Mouse (Mus musculus) left cerebral cortex, postnatal 14 days (tissue): ENCODE results near the gene Gm5662. TPM values are rescaled to one million over a fixed set of nuclear protein-coding genes. Genes with fewer than 3 reads are reported as not detected.
"Not testable (repeated sequence)": the region's sequence is repeated elsewhere in the genome, so short reads cannot be mapped to it uniquely, and the experiment has no call there.

Experiments used
- DNase-seq, 2 experiments: peaks; one replicate each; pipeline ENCODE4 v3.0.0; 2021 to 2022; ENCODE audit warnings: low spot score in 2 of 2, mixed read lengths in 1 of 2
- intact Hi-C: fragments of 180-260 bp; cut with DNase I; formaldehyde crosslinking; loops from one replicate; pipeline ENCODE4 v1.15.1; 2025
- long read RNA-seq, 2 experiments: library from polyadenylated mRNA; stranded (forward); transcript quantifications; one replicate each; pipeline ENCODE4 v2.0.0; 2021
- total RNA-seq, 2 experiments: library from RNA; stranded (reverse); gene quantifications; 2 replicates each; pipeline ENCODE4 v1.2.3; 2021

The Gm5662 gene
- not detected for total RNA-seq
- long read RNA-seq, experiment 1, result 0 reads
- long read RNA-seq, experiment 2, result 0 reads

- DNase-seq, intact Hi-C loops: not testable (repeated sequence)
These were observed at the start of gene Gm5662 for GRCm38 (mm10) chr12:88274400-88274799. Gene Gm5662, minus strand, starts transcription at chr12:88274500.

- intact Hi-C loops, result not testable (repeated sequence)
These were observed 49.6 kb upstream of the Gm5662 start, which contains the start of gene Gm5039 for GRCm38 (mm10) chr12:88323926-88324325. Gene Gm5039, minus strand, starts transcription at chr12:88324026.

DNA sequence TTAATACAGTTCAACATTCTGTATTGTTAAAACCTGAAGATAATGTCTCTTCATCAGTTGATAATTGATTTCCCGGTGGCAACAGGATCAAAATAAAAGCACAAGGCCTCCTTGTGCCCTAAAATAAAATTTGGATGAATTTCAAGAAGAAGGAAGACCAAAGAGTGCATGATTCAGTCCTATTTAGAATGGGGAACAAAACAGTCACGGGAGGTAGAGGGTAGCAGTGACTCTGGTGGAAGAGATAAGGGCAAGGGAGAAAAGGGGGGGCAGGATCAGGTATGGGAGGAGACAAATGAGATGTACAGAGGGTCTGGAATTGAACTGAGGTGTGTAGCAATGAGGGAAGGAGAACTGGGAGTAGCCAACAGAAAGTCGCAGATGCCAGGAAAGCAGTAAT is 40.3 kb upstream of the Gm5662 start:
- no peak for DNase-seq
- intact Hi-C loops, result no loop called here

More at GRCm38 (mm10) chr12:88323926-88324325, 49.6 kb upstream of the Gm5662 start, which contains the start of gene Gm5039:
- DNase-seq, result not testable (repeated sequence)

- intact Hi-C loops, DNase-seq: not testable (repeated sequence)
These were observed 22.9 kb upstream of the Gm5662 start for GRCm38 (mm10) chr12:88297171-88297570.

DNA sequence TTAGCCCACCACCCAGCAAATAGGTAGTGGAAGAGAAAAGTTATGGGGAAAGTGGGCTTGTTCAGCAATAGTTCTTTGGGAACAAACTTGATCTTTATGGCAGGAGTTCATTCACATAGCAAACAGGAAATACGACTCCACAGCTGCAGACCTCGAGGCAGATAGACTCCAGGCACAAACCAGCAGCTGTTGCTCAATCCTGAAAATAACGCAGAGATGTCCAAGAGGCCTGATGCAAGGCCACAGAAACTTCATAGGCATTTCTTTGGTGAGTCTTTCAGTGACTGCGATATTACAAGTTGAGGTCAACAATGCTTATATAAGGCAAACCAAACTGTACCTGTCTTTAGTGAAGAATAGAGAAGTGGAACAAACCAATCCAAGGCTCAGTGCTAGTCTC is 18.8 kb upstream of the Gm5662 start:
- DNase-seq, intact Hi-C loops: not testable (repeated sequence)

- DNase-seq, intact Hi-C loops: not testable (repeated sequence)
These were observed 10.9 kb upstream of the Gm5662 start for GRCm38 (mm10) chr12:88285224-88285623.

GRCm38 (mm10) chr12:88257241-88257640 is 17.1 kb downstream of the Gm5662 start:
- DNase-seq, result no peak
- intact Hi-C loops, result no loop called here

DNA sequence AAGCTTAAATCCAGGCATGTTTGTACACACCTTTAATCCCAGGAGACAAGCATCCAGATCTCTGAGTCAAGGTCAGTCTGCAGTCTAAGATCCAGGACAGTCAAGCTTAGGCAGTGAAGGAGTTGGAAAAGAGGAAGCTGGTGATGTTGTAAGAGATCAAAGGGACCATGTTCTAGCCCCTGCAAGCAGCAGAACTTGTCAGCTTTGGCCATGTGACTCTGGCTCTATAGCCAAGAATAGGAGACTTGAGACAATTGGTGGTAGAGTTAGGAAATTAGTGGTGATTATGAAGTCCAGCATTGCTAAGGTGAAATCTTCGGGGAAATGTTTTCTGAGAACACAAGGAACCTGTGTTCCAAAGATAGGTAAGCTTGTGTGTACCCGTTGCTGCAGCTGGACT is 18.4 kb downstream of the Gm5662 start:
- DNase-seq, intact Hi-C loops: not testable (repeated sequence)

DNA sequence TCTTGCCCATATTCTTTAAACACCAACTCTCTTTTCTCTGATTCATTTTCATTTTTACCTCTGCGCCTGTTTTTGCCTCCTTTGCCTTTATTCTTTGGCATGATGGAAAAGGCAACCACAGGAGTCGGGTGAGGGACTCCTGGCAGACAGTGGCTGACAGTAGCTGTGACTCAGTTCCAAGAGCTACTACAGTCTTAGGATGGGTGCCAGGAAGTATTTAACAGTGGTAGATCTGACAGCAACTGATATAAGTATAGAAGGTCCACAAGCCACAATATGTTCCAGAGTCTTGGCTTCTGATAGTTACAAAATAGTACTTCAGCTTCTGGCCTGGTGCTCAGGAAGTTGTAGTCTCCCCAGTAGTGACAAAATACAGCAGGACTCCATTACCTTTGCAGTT is 24.3 kb downstream of the Gm5662 start, which contains the start of gene Gm8332:
TSS of gene Gm8332 (minus strand) at position 101 of the 400 bp plus-strand sequence.
- intact Hi-C loops, DNase-seq: not testable (repeated sequence)

DNA sequence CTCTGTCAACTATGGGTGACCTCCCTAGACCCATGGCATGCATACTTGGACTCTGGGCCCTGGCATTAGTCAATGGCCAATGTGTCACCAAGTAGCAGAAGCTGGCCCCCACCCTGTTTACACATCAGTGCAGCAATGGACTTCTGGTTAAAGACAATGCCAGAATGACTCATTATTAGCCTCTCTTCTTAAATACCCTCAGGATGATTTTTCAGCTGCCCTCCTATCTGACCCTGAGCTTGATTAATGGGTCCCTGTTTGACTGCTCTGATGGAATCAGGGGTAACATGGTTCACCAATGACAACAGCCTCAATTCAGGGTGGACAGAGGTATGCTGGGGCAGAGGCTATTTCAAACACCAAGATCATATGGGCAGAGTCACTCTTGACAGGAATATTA is 28.5 kb downstream of the Gm5662 start:
- DNase-seq, intact Hi-C loops: not testable (repeated sequence)

DNA sequence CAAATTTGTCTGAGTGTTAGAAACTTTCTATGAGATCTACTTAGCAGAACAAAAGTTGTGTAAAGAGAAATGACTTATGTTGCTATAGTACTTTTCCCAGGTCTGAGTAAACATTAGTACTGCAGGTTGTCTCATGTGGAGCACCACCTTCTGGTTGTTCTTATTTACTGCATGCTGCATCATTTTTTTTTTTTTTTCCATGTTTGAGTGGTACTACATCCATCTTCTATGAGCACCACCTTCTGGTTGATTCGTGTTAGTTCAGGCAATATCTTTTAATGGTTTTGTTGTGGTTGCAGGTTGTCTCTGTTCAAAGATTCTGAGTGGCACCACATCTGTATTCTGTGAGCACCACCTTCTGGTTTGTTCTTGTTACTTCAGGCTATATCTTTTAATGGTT is 31.4 kb downstream of the Gm5662 start:
- intact Hi-C loops, result not testable (repeated sequence)
- DNase-seq, result peak in 1 of 2 experiments; percentile 5

Other genes starting within 250 kb of the Gm5662 start
- gene Gm2056, start 247.5 kb downstream of the Gm5662 start, total RNA-seq, result not detected
- not detected for gene Gm16368, start 190.8 kb downstream of the Gm5662 start, total RNA-seq
- not detected for gene Gm10436, start 92.4 kb downstream of the Gm5662 start, total RNA-seq
- not detected for gene Gm8332, start 24.4 kb downstream of the Gm5662 start, total RNA-seq
- not detected for gene Gm5039, start 49.5 kb upstream of the Gm5662 start, total RNA-seq
- gene Adck1, start 86.1 kb upstream of the Gm5662 start, total RNA-seq, result 10 to 100 TPM; 33.4 to 34.1 TPM